Mouse (Mus musculus): ENCODE measurements around the gene Usp54. TPM values are rescaled to one million over a fixed set of nuclear protein-coding genes. Genes with fewer than 3 reads are reported as not detected.
"Not testable (repeated sequence)": the region's sequence is repeated elsewhere in the genome, so short reads cannot be mapped to it uniquely, and the experiment has no call there.

Usp54 gene
- total RNA-seq, 2 experiments from 2014 or later, result 0.58 to 2.0 TPM

DNA sequence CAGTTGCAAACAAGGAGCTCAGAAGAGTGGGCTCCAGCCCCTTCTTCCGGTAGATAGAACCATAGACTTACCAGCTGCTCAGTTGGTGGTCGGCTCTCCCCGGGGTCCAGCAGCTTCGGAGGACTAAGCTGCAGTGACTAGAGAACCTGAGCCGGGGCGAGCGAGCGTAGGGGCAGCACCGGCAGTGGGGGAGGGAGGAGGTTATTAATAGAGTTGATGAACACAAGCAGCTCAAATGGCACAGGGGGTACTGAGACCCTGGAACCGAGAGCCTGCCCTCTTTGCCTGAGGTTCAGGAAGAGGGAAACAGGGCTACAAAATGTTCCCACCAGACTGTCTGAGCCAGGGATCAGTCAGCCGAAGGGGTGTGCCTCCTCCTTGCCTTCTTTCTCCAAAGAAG, 15.5 kb upstream of the Usp54 start, which contains the start of gene Myoz1:
Myoz1 (minus strand) TSS at position 180 of the 400 bp plus-strand sequence.
- no peak for ATAC-seq (replicated peaks; ENCODE audit: low FRiP score, poor library complexity, severe bottlenecking)

DNA sequence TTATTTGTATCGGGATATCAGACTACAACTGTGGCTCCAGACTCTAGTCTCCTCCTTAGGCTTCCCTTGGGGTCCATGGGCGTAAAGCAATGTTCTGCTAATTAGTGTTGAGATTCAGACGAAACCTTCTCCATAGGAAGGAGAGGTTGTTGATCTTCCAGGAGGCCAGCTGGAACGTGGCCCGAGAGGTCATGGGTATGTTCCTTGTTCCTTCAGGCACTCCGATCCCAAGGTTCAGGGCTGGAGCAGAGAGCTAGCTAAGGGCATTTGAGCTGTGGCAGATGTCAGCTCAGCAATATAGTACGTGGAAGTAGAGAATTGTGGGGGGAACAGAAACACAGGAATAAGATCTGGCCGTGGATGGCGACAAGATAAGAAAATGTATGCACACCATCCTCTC, 14.9 kb upstream of the Usp54 start:
- no peak for ATAC-seq (replicated peaks; ENCODE audit: low FRiP score, poor library complexity, severe bottlenecking)

DNA sequence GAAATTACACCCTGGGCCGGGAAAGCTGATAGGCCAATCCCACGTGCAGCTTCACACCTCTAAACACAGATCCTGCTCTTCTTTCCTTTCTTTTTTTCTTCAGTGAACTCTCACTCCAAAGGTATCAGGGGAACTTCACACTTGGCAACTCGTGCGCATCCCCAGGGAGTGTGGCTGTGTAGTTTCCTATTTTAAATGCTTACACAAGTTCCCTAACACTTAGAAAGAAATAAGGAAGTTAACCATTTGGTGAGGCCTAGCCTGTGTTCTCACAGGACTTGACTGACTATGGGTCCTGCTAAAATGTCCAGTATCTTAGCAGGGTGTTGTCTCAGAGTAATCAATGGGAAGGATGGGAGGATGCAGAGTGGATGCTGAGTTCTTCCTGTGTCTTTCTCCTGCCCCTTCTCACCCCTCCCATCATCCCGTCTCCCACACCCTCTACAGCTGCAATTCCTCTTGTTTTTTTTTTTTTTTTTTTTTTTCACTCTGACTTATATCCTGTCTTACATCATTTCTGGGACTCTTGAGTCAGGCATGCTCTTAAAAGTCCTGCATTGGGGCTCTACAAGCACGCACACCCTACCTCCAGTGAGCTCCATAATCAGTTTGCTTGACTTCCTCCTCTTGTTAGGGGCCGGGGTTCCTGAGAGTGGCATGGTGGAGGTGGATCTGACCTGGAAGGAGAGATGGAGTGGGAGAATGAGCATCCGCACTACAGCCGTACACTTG, 14.0 kb upstream of the Usp54 start:
- no peak for ATAC-seq (replicated peaks; ENCODE audit: low FRiP score, poor library complexity, severe bottlenecking)

DNA sequence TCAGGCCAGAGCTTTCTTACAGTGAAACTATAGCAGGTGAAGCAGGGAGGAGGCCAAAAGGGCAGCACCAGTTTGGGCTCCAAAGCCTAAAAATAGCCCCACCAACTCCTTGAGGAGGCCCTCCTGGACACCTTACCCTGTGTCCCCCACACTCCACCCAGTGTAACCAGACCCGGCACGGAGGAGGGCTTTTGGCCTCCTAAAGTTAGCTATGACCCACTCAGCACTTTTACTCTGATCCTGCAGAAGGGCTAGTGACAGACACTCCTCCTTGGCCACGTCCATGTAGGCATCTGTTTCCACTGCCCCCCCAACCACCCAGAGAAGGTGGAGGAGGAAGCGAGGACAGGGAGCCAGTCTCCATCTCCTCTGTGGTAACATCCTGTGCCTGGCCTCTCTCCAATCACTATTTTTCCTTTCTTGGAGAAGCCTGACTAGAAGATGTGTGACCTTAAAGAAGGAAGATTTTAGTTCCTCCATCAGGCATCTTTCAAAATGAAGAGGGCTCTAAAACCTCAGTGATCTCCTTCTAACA, 10.9 kb upstream of the Usp54 start:
- ATAC-seq (replicated peaks; ENCODE audit: low FRiP score, poor library complexity, severe bottlenecking), result no peak

DNA sequence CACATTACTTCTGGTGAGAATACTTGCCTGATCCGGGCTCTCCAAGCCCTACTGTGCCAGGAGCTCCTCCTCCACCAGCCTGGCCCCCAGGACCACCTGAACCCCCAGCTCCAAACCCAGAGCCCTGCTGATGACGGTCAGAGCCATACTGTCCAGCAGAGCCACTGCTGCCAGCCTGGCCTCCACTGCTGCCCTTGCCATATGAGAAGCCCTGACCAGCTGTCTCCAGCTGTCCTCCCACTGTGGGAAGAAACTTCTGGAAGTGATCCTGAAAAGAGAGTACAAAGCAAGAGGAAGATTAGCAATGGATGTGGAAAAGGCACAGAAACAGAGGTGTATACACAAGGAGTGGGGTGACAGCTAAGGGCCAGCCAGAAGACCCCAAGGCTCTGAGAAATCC, 10.1 kb upstream of the Usp54 start:
- ATAC-seq (replicated peaks; ENCODE audit: low FRiP score, poor library complexity, severe bottlenecking), result no peak

DNA sequence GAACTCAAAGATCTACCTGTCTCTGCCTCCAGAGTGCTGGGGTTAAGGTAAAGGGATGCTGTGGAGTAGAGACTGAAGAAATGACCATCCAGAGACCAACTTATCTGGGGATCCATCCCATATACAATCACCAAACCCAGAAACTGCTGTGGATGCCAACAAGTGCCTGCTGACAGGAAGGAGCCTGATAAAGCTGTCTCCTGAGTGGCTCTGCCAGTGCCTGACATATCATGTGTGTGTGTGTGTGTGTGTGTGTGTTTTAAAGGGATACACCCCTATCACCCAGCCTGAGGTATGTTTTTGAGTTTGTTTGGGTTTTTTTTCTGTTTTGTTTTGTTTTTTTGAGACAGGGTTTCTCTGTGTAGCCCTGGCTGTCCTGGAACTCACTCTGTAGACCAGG, 5.5 kb upstream of the Usp54 start:
- ATAC-seq (replicated peaks; ENCODE audit: low FRiP score, poor library complexity, severe bottlenecking), result peak; percentile 60; the same call in 1 of the 2 replicates

DNA sequence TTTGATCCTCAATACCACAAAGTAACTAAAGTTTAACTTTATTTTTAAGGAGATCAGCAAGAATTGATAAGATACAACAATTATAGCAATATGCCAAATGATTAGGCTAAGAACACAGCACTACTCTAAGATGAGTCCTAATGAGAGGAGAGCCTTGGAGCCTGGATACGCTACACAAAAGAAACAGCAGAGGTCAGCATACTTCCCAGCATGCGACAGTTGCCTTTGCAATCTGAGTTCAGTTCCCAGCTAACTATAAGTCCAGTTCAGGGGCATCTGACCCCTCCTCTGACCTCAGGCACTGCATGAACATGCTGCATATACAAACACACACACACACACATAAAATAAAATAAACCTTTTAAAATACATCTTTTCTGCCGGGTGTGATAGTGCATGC, 4.7 kb upstream of the Usp54 start:
- no peak for ATAC-seq (replicated peaks; ENCODE audit: low FRiP score, poor library complexity, severe bottlenecking)

DNA sequence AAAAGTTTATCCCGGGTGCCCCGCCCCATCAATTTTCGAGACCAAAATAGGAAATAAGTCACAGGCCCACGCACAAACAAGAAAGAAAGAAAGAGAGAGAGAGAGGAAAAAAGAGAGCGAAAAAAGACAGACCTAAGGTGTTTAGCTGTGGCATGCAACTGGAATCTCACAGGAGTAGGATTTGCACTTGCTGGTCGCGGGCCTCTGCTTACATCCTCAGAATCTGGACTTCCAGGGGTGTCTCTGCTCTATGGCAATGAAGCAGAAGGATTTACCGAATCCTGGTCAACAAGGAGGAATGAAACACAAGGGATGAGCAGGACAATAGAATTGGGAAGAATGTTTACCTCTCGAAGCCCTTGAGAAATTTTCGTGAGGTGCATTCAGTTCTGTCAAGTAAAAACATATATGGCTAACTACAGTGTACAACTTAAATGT, 594 bp upstream of the Usp54 start:
- ATAC-seq (replicated peaks; ENCODE audit: low FRiP score, poor library complexity, severe bottlenecking), result peak; percentile 40

DNA sequence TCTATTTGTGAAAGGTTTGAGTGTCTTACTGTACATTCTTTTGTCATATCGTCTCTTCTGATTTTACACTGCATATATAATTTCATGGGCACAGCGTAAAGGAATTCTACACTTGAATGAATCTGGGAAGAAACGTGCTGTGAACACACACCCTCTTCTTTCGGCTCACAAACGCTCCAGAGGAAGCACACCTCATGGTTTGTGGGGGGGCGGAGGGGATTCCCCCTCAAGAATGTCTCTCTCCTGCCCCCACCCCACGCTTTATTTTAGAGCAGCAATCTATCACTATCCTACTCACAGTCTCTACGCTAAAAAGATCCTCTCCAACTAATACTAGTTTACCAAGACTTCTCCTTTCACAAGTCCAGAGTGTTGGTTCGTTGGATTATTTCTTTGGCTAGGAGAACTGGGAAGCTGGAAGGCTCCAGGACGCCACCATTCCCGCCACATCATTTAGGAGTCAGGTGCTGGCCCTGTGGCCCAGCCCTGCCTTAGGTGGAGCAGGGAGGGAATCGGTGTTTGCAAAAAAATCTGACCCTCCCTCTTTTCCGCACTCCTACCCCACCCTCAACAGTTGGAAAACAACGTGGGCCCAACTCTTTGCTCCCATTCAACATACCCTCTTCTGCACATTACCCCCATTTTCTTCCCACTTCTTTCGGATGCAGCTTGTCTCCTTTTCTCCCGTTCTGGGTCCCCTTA, 794 bp downstream of the Usp54 start:
- no peak for ATAC-seq (replicated peaks; ENCODE audit: low FRiP score, poor library complexity, severe bottlenecking)

DNA sequence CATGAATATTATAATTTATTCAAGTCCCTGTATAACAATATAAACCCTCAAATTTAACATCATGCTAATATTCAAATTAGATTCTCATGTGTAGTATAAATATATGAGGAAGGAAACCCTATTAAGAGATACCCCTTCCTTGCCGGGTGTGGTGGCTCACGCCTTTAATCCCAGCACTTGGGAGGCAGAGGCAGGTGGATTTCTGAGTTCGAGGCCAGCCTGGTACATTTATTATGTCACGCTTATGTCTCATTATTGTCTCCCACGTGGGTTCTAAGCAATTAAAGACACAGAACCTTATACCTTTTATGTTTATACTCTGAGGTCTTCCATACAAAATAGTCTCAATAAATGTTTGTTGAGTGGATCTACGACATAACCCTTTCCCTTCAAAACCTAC, 2.2 kb downstream of the Usp54 start:
- ATAC-seq (replicated peaks; ENCODE audit: low FRiP score, poor library complexity, severe bottlenecking), result no peak

DNA sequence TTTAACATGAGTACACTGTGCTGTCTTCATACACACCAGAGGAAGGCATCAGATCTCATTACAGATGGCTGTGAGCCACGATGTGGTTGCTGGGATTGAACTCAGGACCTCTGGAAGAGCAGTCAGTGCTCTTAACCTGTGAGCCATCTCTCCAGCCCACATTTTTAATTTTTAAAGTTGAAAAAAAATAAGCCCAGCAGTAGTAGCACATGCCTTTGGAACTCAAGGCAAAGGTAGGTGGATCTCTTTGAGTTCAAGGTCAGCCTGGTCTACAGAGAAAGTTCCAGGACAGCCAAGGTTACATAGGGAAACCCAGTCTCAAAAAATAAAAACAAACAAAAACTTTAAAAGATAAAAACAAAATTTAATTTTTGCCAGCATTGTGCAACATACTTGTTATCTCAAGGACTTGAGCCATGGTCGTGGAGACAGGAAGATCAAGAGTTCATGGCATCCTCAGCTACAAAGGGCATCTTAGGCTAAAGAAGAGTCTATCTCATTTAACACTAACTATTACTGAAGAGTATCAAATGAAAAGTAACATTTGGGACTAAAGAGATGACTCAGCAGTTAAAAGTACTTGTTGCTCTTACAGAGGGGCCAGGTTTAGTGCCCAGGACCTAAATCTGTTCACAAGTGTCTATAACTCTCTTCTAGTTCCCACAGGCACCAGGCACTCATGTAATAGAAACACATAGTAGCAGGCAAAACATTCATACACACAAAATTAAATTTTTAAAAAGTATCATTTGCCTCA, 2.9 kb downstream of the Usp54 start:
- no peak for ATAC-seq (replicated peaks; ENCODE audit: low FRiP score, poor library complexity, severe bottlenecking)

DNA sequence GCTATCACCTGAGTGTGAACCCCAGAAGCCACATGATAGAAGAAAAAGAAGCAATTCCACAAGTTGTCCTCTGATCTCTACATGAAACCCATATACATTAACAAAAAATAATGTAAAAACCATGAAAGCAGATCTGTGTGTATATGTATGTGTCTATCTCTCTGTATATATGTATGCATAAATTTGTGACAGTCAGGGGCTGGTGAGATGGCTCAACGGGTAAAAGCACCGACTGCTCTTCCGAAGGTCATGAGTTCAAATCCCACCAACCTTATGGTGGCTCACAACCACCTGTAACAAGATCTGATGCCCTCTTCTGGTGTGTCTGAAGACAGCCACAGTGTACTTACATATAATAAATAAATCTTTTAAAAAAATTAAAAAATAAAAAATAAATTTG, 3.9 kb downstream of the Usp54 start:
- ATAC-seq (replicated peaks; ENCODE audit: low FRiP score, poor library complexity, severe bottlenecking), result not testable (repeated sequence)

DNA sequence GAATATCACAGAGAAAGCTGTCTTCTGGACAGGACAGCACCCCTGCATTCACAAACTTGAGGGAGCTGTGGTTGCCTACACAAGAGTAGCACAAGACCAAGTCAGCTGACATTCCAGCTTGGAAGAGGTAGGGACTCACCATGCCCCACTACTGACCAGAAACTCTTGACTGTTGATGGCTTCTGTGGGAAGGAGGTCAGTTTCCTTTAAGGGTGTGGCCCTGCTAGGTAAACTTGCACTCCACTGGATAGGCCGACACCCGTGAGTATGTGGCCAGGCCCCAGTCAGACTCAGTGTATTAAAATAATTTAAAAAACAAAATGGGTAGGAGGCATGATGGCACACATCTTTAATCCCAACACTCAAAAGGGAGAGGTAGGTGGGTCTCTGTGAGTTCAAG, 5.3 kb downstream of the Usp54 start:
- ATAC-seq (replicated peaks; ENCODE audit: low FRiP score, poor library complexity, severe bottlenecking), result no peak

DNA sequence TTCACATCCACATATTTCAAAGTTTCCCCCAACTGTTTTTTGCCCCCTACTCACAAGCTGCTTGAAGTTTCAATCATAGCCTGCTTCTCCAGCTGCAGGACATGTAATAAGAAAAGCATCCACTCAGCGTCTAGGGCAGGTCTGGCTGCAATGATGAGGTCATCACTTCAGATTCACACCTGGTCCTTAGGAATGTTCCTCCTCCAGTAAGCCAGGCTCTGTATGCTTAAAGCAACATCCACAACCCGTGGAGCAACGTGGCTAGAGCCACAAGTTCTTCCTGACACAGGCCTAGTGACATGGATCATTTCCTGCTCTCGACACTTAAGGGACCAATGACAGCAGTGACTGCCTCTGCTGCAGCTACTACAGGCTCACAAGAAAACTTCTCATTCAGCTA, 9.6 kb downstream of the Usp54 start:
- ATAC-seq (replicated peaks; ENCODE audit: low FRiP score, poor library complexity, severe bottlenecking), result no peak

DNA sequence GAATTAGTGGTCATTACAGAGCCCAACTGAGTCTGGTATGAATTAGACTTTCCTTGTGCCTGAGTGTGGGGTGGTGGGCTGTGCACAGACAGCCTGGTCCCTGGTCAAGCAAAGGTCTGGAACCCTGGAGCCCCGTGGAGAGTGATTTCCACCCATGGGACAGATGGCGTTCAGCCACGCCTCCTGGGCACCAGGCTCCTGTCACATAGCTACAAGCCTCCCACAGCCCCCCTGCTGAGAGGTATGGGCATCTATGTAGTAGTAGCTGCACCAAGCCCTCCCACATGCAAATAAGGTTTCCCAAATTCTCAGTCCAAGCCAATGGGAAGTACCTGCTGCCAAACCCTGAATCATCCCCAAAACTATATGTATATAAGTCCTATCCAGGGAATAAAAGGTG, 13.9 kb downstream of the Usp54 start:
- ATAC-seq (replicated peaks; ENCODE audit: low FRiP score, poor library complexity, severe bottlenecking), result no peak

DNA sequence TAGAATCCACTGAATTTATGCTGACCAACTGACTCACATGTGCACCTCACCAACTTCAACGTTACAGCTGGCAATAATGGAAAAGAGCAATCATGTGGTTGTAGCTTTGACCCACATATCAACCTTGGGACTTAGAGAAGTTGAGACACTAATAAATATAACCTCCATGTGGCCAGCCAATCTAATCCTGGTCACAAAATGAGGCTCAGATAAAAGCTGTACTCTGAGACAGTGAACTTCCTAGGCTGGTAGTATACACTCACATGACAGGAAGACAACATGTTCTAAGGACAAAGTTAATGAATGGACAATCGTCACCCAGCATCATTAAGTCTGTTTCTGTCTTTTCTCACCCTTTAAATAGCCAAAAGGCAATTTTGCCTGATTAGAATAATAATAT, 14.4 kb downstream of the Usp54 start:
- no peak for ATAC-seq (replicated peaks; ENCODE audit: low FRiP score, poor library complexity, severe bottlenecking)

DNA sequence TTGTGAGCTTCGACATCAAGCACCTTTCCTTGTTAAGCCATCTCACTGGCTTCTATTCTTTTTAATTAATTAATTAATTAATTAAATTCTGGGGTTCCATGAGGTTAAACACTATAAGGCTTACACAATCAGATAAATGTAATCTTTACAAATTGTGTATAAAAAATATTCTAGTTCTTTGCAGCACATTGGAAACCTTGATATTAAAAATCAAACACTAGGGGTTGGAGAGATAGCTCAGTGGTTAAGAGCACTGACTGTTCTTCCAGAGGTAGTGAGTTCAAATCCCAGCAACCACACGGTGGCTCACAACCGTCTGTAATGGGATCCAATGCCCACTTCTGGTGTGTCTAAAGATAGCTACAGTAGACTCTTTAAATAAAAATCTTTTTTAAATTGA, 18.0 kb downstream of the Usp54 start:
- ATAC-seq (replicated peaks; ENCODE audit: low FRiP score, poor library complexity, severe bottlenecking), result no peak

DNA sequence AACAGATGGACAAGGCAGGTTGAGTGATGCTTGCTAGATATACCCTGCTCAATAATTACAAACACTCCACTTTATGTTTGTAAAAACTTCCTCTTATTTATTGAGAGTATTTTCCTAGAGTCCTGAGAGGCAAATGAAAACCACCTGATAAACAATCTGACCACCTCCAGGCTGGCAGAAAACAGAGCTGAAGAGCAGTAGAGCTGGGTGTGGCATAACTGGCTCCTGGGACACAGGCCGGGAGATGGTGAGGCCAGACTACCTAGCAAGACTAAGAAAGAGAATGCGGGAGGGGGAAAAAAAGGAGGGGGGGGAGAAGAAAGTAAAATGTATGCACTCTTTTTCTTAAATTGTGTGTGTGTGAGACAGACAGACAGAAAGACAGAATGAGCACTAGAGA, 18.5 kb downstream of the Usp54 start:
- ATAC-seq (replicated peaks; ENCODE audit: low FRiP score, poor library complexity, severe bottlenecking), result peak; percentile 48; the same call in 1 of the 2 replicates

DNA sequence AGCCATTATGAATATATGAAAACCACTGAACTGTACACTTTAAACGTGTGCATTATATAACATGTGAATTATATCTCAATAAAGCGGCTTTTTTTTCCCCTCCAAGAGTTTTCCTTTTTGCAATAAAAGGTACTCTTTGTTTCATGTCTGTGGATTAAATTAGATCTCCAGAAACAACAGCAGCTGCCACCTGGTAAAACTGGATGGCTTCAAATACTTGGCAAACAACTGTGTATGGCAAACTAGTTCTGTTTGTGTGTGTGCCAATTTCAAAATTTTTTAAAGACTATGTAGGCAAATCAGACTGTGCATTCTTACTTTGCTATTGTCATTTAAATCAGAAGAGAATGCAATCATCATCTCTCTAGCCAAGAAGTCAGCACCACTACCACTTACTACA, 19.0 kb downstream of the Usp54 start:
- no peak for ATAC-seq (replicated peaks; ENCODE audit: low FRiP score, poor library complexity, severe bottlenecking)

DNA sequence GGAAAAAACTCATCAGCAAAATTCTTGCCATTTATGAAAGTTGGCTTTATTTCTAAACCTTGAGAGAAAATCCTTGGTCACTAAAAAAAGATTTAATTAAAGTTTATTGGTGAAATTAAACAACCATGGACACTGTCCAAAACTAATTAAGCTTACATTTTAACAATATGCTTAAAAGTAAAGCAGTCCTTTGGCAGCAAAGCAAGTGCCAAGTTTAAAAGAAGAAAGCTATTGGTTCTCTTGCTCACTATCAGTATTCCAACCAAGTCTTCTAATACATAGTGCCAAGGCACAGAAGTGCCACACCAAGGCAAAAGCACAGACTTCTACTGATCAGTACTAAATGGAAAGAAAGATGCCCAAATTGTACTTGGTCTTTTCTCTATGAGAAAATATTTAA, 21.7 kb downstream of the Usp54 start:
- no peak for ATAC-seq (replicated peaks; ENCODE audit: low FRiP score, poor library complexity, severe bottlenecking)

All from erythroblast, adult 5-6 weeks (primary cell).